Mouse (Mus musculus): ENCODE data around the gene Evi2. TPM values are rescaled to one million over a fixed set of nuclear protein-coding genes. Genes with fewer than 3 reads are reported as not detected.

Gene Evi2
- total and polyA plus RNA-seq, 2 experiments from 2014 or later: 0.19 TPM; not detected in 1

DNA sequence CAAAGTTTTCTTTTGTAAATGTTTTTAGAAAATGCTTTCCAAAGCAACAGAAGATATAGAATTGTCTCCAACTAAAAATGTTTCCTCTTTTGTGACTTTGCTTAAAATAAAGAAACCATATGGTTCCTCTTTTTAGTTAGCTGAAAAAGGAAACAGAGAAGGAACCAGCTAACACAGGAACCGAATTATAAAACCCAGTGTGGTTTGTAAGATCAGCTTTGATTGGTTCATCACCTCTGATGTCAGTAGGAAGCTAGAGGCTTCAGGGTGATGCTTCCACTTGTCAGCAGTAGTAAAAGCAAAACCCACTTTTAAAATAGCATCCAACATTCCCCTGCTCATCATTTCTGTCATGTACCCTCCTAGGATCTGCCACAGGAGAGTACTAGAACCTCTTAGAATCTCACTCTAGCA lies 10.5 kb downstream of the Evi2 start:
- Histone ChIP-seq H3K36me3 (replicated peaks; ENCODE audit: control insufficient read depth, insufficient read depth, low read length) (0 out of 2 replicates have a peak, but pooled peaks cover 6% of the 10 kb centered on the region), H3K9me3 (replicated peaks; ENCODE audit: control insufficient read depth, low read length) (no peaks in the 10 kb centered on the region), H3K27ac (ENCODE audit: low read depth) (no peak overlapping the region), H3K27me3 (ENCODE audit: control insufficient read depth, insufficient read depth, low read length) (no peaks in the 10 kb centered on the region), H3K4me3 (ENCODE audit: low read depth, low read length) (no peak overlapping the region), H3K9ac (replicated peaks; ENCODE audit: low read depth, low read length) (no peak overlapping the region), H3K4me2 (ENCODE audit: low read depth, low read length) (no peak overlapping the region), H3K4me1 (ENCODE audit: control insufficient read depth, insufficient read depth) (no peaks in the 10 kb centered on the region)
- TF ChIP-seq EP300 (IDR thresholded peaks at IDR 0.05; ENCODE audit: low read depth) (no peak), CTCF (IDR thresholded peaks at IDR 0.05; ENCODE audit: low read depth) (no peak)
- no peak for DNase-seq (ENCODE audit: low spot score)
- 58% methylated on average over 1 of the region's 1 CpGs for WGBS
- ATAC-seq (ENCODE audit: insufficient read depth, low read depth): no peak

DNA sequence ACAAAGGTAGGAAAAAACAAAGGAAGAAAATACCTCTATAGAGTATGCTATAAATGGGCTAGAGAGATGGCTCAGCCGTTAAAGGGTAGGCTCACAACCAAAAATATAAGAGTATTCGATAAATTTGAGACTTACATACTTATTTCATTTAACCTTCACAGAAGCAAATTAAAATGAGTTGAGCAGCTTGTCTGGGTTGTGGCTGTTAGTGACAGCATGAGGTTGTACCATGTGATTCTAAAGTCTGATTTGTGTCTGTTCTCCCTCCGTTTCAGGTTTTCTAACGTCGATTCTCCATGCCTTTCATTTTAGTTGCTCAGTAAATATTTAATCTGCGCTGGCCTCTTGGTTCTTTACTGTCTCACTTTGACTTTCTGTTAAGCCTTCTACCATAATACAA lies 11.1 kb downstream of the Evi2 start:
- H3K27ac ChIP-seq (ENCODE audit: low read depth): no peak overlapping the region
- H3K9me3 ChIP-seq (replicated peaks; ENCODE audit: control insufficient read depth, low read length): no peaks in the 10 kb centered on the region
- H3K4me1 ChIP-seq (ENCODE audit: control insufficient read depth, insufficient read depth): no peaks in the 10 kb centered on the region
- WGBS: 90% methylated on average over 6 of the region's 6 CpGs
- H3K9ac ChIP-seq (replicated peaks; ENCODE audit: low read depth, low read length): no peak overlapping the region
- H3K36me3 ChIP-seq (replicated peaks; ENCODE audit: control insufficient read depth, insufficient read depth, low read length): 0 out of 2 replicates have a peak, but pooled peaks cover 6% of the 10 kb centered on the region
- no peak overlapping the region for H3K4me2 ChIP-seq (ENCODE audit: low read depth, low read length)
- no peak overlapping the region for H3K4me3 ChIP-seq (ENCODE audit: low read depth, low read length)
- H3K27me3 ChIP-seq (ENCODE audit: control insufficient read depth, insufficient read depth, low read length): no peaks in the 10 kb centered on the region
- DNase-seq (ENCODE audit: low spot score) (no peak), ATAC-seq (ENCODE audit: insufficient read depth, low read depth) (no peak)
- TF ChIP-seq EP300 (IDR thresholded peaks at IDR 0.05; ENCODE audit: low read depth) (no peak), CTCF (IDR thresholded peaks at IDR 0.05; ENCODE audit: low read depth) (no peak)

DNA sequence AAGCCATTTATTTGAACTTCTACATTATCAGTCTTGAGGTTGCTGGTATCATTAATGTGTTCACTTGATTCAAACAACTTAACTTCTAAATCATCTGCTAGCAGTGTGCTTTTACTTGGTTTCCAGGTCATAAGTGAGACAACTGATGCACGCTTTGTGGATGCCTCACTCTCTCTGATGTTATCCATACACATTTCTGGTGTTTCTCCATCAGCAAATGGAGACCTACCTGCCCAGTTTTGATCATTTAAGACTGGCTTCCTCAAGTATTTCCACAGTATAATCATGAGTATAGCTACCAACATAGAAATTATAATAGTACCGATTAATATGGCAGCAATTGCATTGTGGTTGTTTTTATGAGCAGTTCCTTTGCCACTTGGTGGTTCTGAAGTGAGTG lies 14.6 kb downstream of the Evi2 start:
- TF ChIP-seq CTCF (IDR thresholded peaks at IDR 0.05; ENCODE audit: low read depth): no peak
- no peak for TF ChIP-seq EP300 (IDR thresholded peaks at IDR 0.05; ENCODE audit: low read depth)
- H3K4me3 ChIP-seq (ENCODE audit: low read depth, low read length): no peak overlapping the region
- 0 out of 2 replicates have a peak, but pooled peaks cover 6% of the 10 kb centered on the region for H3K36me3 ChIP-seq (replicated peaks; ENCODE audit: control insufficient read depth, insufficient read depth, low read length)
- DNase-seq (ENCODE audit: low spot score) (no peak), ATAC-seq (ENCODE audit: insufficient read depth, low read depth) (no peak)
- no peak overlapping the region for H3K9ac ChIP-seq (replicated peaks; ENCODE audit: low read depth, low read length)
- H3K4me2 ChIP-seq (ENCODE audit: low read depth, low read length): no peak overlapping the region
- H3K9me3 ChIP-seq (replicated peaks; ENCODE audit: control insufficient read depth, low read length): no peaks in the 10 kb centered on the region
- no peak overlapping the region for H3K27ac ChIP-seq (ENCODE audit: low read depth)
- H3K4me1 ChIP-seq (ENCODE audit: control insufficient read depth, insufficient read depth): no peaks in the 10 kb centered on the region
- WGBS: 99% methylated on average over 2 of the region's 2 CpGs
- no peaks in the 10 kb centered on the region for H3K27me3 ChIP-seq (ENCODE audit: control insufficient read depth, insufficient read depth, low read length)

DNA sequence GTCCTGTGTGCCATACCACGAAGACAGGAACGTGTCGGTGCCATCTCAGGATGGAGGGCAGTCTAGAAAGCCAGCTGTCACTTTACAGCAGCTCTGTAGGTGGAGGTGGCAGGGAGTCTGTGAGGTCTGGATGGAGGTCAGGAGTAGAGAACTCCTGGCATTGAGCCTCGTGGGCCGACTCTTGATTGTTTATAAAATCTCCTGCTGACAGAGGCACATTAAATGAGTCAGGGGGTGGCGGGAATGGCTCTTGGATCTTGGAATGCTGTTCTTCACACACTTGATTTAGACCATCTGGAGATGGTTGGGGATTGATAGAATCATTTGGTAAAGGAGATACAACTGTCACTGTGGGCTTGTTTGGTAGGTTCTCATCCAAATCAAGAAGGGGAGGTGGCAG lies 15.1 kb downstream of the Evi2 start:
- Histone ChIP-seq H3K36me3 (replicated peaks; ENCODE audit: control insufficient read depth, insufficient read depth, low read length) (0 out of 2 replicates have a peak, but pooled peaks cover 6% of the 10 kb centered on the region), H3K9me3 (replicated peaks; ENCODE audit: control insufficient read depth, low read length) (no peaks in the 10 kb centered on the region), H3K4me1 (ENCODE audit: control insufficient read depth, insufficient read depth) (no peaks in the 10 kb centered on the region), H3K4me3 (ENCODE audit: low read depth, low read length) (no peak overlapping the region), H3K9ac (replicated peaks; ENCODE audit: low read depth, low read length) (no peak overlapping the region), H3K27ac (ENCODE audit: low read depth) (no peak overlapping the region), H3K4me2 (ENCODE audit: low read depth, low read length) (no peak overlapping the region), H3K27me3 (ENCODE audit: control insufficient read depth, insufficient read depth, low read length) (no peaks in the 10 kb centered on the region)
- TF ChIP-seq CTCF (IDR thresholded peaks at IDR 0.05; ENCODE audit: low read depth) (no peak), EP300 (IDR thresholded peaks at IDR 0.05; ENCODE audit: low read depth) (no peak)
- DNase-seq (ENCODE audit: low spot score): no peak
- ATAC-seq (ENCODE audit: insufficient read depth, low read depth): no peak
- WGBS: 71% methylated on average over 6 of the region's 6 CpGs

DNA sequence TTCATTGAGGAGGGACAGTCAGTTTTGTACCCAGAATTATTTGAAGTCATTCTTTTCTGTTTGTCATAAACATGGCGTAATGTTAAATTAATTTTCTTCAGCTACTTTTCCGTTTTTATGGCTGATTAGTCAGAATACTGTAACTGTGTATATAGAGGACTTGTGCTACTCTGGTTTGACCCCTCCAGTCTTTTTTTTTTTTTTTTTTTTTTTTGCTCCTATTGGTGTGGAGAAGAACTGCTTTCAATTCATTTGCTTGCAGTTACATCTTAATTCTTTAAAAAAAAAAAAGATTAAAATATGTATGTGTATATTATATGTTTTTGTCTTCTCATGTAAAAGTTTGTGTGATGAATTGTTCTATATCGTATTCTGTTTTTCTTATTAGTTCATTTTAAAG lies 18.4 kb downstream of the Evi2 start:
- no peak overlapping the region for H3K4me3 ChIP-seq (ENCODE audit: low read depth, low read length)
- no peaks in the 10 kb centered on the region for H3K4me1 ChIP-seq (ENCODE audit: control insufficient read depth, insufficient read depth)
- H3K4me2 ChIP-seq (ENCODE audit: low read depth, low read length): no peak overlapping the region
- H3K9ac ChIP-seq (replicated peaks; ENCODE audit: low read depth, low read length): no peak overlapping the region
- 94% methylated on average over 3 of the region's 3 CpGs for WGBS
- ATAC-seq (ENCODE audit: insufficient read depth, low read depth) (no peak), DNase-seq (ENCODE audit: low spot score) (no peak)
- H3K27ac ChIP-seq (ENCODE audit: low read depth): no peak overlapping the region
- H3K27me3 ChIP-seq (ENCODE audit: control insufficient read depth, insufficient read depth, low read length): no peaks in the 10 kb centered on the region
- TF ChIP-seq CTCF (IDR thresholded peaks at IDR 0.05; ENCODE audit: low read depth): no peak
- TF ChIP-seq EP300 (IDR thresholded peaks at IDR 0.05; ENCODE audit: low read depth): no peak
- H3K9me3 ChIP-seq (replicated peaks; ENCODE audit: control insufficient read depth, low read length): no peaks in the 10 kb centered on the region
- H3K36me3 ChIP-seq (replicated peaks; ENCODE audit: control insufficient read depth, insufficient read depth, low read length): 0 out of 2 replicates have a peak, but pooled peaks cover 6% of the 10 kb centered on the region

DNA sequence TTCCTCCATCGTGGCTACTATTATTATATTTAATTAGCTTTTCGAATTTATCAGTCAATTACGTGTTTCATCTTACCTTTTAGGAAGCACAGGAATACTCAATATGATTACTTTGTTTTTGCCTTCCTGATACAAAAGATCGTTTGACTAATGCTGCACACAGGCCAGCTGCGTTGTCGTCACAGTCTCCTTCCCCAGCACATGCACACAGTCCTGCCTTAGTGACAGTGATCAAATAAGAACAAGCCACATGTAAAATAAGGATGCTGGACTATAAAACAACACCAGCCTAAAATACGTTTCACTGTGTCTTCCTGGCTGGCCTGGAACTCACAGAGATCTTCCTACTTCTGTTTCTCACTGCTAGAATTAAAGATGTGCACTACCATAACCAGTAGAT lies 25.9 kb downstream of the Evi2 start:
- H3K4me1 ChIP-seq (ENCODE audit: control insufficient read depth, insufficient read depth): no peaks in the 10 kb centered on the region
- WGBS: 85% methylated on average over 7 of the region's 7 CpGs
- no peak for TF ChIP-seq EP300 (IDR thresholded peaks at IDR 0.05; ENCODE audit: low read depth)
- no peak for TF ChIP-seq CTCF (IDR thresholded peaks at IDR 0.05; ENCODE audit: low read depth)

More for the DNA sequence above, 25.9 kb downstream of the Evi2 start:
- no peak for ATAC-seq (ENCODE audit: insufficient read depth, low read depth)
- DNase-seq (ENCODE audit: low spot score): no peak
- no peak overlapping the region for H3K27ac ChIP-seq (ENCODE audit: low read depth)
- no peak overlapping the region for H3K9ac ChIP-seq (replicated peaks; ENCODE audit: low read depth, low read length)
- H3K9me3 ChIP-seq (replicated peaks; ENCODE audit: control insufficient read depth, low read length): no peaks in the 10 kb centered on the region
- H3K27me3 ChIP-seq (ENCODE audit: control insufficient read depth, insufficient read depth, low read length): no peaks in the 10 kb centered on the region
- no peak overlapping the region for H3K4me2 ChIP-seq (ENCODE audit: low read depth, low read length)
- no peak overlapping the region for H3K4me3 ChIP-seq (ENCODE audit: low read depth, low read length)
- no peaks in the 10 kb centered on the region for H3K36me3 ChIP-seq (replicated peaks; ENCODE audit: control insufficient read depth, insufficient read depth, low read length)

Data from heart, postnatal 0 days (tissue).